Mouse (Mus musculus) lung, adult 18-20 months (tissue): ENCODE measurements at regions not wholly inside any gene's neighbourhood (a gene's known extent, or its start where the extent isn't known, plus 50 kb on each side); places are given as distances from the start of the nearest gene placed in this dataset.
A peak's percentile ranks its signal among the peaks of the same experiment; 100 is the strongest.

ENCODE experiments used
- DNase-seq, 2 experiments: peaks; one replicate each; pipeline ENCODE4 v3.0.0; 2022; ENCODE audit warnings: mixed read lengths in 2 of 2

DNA sequence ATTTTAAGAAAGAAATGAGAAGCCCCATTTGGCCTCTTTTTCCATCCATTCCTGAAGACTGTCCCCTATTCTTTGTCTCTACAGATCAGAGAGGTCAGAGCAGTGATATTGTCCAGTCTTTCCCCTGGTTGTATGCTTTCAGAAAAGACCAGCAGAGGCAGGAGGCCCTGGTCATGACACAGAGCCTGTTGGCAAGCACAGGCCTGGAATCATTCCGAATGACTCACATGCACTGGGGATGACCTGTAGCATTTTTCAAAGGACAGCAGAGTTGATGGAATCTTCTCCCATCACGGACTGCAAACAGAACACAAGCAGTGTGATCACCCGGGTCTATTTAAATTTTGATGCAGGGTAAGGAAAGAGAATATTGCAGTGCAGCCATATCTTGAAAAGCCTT lies 50.2 kb upstream of the Nxt1 start:
- DNase-seq = peak; percentile 40 to 41

- no peak for DNase-seq
Observed at GRCm38 (mm10) chr2:148611911-148612310, 60.5 kb upstream of the Nxt1 start.

GRCm38 (mm10) chr2:148605425-148605930 lies 66.9 kb upstream of the Nxt1 start:
- DNase-seq = no peak

GRCm38 (mm10) chr2:148603951-148604350 lies 68.5 kb upstream of the Nxt1 start:
- no peak for DNase-seq

DNA sequence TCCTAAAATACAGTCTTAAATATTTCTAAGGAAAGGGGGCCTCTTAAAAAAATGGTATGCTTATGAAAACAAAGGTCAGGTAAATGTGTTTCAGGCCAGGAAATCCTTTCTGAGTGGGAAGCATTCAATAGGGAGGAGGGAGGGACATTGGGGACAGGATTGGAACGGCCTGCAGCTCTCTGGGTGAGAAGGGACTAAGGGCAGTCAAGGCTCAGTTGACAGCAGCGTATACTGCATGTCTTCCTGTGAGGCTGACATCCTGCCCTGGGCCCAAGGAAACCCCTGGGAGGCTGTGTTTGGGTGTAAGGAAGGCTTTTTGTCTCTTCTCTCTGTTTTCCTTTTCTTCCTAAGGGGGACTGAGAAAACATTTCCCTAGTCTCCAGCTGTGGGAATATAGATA lies 69.1 kb upstream of the Nxt1 start:
- DNase-seq = no peak

DNA sequence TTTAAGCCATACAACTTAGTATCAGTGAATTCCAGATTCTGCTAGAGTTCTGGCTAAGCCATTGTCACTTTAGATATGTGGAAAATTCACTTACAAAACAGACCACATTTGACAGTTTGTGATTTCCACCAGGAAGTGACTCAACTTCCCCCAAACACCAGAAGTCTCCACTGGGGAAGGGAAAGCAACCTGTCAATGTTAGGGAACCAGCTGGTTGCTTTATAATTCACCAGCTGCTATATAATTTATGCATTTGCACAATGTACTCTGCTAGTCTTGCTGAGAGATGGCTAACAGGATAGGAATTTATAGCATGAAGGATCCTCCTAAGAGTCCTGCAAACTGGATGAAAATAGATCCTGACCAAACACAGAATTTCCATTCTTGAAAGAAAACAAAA lies 72.9 kb upstream of the Nxt1 start:
- DNase-seq = no peak

- no peak for DNase-seq
Observed at GRCm38 (mm10) chr2:148596966-148597365, 75.4 kb upstream of the Nxt1 start.

- DNase-seq = no peak
Observed at GRCm38 (mm10) chr2:148585721-148586335, 86.6 kb upstream of the Nxt1 start.

DNA sequence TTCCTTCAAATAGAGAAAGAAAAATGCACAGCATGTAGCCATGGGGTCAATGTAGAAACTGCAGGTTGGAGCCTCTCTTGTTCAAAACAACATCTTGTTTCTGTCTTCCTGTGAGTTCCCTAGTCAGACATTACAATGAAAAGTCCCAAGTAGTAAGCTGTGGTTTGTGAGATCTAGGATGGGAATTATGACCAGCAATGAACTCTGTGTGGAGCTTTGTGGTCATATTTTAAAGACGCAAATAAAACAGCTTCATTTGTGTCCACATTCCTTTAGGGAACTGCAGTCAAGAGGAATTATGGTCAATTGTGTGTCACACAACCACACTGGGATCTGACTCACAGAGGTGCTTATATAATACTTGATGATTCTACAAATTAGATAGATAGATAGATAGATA lies 90.2 kb upstream of the Nxt1 start:
- DNase-seq = no peak

DNA sequence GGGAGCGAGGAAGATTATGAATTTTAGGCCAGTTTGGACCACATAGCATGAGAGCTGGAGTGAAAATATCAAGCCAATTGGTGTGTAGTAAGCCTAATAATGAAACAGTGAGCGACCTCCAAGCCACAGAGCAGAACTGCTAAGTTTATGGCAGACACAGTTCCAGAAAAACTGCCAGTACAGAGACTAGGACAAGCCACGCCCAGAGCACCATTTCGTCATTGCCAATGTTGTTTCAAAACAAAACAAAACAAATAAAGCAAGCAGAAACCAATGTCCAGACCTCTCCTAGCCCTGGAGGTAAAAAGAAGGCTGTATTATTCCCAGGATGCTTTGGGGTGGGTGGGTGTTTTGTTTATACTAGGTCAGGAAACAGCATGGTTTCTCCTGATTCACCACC lies 90.7 kb upstream of the Nxt1 start:
- DNase-seq = no peak

- DNase-seq = peak; percentile 23 to 36
Observed at GRCm38 (mm10) chr2:148580286-148580966, 92.0 kb upstream of the Nxt1 start.

DNA sequence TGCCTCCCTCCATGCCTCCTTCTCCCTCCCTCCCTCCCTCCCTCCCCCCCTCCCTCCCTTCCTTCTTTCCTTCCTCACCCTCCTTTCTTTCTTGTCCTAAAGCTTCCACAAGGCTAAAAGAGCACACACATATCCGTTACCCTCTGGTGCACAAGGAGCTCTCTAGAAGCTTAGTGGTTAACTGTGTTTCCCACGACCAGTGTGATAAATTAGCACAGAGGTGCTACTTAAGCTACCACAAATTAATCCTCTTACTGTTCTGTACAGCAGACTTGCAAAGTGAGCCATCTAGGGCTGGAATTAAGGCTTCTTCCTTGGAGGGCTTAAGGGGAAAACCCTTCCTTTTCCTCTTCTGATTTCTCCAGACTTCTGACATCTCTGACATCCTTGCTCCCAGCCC lies 92.8 kb upstream of the Nxt1 start:
- DNase-seq = no peak

- DNase-seq = peak in 1 of 2 experiments; percentile 9
Observed at GRCm38 (mm10) chr2:148579027-148579426, 93.4 kb upstream of the Nxt1 start.

GRCm38 (mm10) chr2:148578176-148578575 lies 94.2 kb upstream of the Nxt1 start:
- DNase-seq = peak; percentile 53 to 56

- no peak for DNase-seq
Observed at GRCm38 (mm10) chr2:148575433-148575832, 97.0 kb upstream of the Nxt1 start.

- peak; percentile 65 to 71 for DNase-seq
Observed at GRCm38 (mm10) chr2:148572165-148572564, 100.2 kb upstream of the Nxt1 start.

DNA sequence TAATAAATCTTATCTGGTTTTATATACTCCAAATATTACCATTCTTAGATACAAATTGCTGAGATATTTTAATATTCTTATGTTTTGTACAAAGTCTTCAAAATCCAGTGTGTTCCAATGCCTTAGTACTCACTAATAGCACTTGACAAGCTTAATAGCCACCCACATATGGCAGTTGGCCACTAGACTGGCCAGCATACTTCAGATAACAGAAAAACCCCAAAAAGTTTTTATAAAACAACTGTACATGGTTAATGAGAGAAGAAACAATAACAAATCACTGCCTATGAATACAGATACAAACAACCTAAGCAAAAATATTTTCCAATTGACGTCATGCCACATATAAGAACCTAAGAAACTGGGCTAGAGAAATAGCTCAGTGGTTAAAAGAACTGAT lies 100.8 kb upstream of the Nxt1 start:
- no peak for DNase-seq

- no peak for DNase-seq
Observed at GRCm38 (mm10) chr2:148571018-148571417, 101.4 kb upstream of the Nxt1 start.

DNA sequence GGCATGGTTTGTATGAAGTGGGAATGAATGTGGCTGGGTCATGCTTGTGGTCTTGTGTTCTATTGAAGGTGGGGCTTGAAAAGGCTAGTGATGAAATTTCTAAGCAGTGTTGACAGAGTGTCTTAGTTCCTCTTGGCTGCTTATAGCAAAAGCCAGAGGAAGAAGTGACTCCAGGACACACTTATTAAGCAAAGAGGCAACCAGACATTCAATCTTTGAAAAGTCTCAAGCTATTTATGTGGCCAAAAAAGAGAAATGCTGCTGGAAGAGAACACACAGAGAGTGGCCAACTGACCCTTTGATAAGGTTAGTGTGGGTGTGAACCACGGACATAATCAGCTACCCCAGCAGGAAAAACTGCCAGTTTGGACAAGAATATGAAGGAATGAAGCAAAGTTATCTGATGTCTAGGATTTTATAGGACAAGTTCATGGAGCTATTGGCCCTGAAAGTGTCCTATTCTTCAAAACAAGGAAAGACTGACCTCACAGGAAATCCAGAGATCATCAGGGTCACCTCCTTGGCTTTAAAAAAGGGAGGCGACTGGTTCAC lies 104.4 kb upstream of the Nxt1 start:
- peak; percentile 9 to 29 for DNase-seq

DNA sequence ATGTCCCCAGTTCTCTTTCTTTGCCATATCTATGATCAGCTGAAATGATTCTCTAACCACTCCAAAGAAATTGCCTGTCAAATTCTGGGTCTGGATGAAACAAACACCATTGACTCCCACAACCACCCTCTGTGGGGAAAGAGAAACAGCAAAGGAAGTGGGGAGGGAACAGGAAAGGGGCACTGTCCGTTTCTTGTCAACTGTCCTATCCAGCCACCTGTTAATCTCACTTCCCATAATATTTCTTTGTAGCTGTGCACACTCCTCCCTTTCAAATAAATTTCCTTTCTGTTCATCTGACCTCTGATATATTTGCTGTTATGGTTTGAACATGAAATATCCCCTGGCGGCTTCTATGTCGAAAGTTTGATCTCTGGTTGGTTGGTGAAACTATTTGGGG lies 109.0 kb upstream of the Nxt1 start:
- DNase-seq = no peak

DNA sequence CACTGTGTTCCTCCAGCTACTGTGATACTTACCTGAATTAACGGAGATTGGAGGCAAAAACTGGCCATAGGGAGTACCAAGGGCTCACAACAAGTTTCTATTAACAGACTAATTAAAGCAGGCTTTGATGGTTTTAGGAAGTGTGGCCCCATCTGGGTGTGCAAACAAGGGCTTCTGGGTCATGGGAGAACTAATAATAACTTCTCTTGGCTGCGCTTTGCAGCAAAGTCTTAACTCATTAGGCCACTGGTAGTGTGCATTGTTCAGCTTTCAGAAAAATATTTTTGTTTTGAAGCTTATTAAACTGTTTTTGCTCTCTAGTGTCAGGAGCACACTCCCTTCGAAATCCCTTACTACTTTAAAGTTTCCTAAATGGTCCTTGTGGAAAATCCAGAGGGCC lies 110.4 kb upstream of the Nxt1 start:
- DNase-seq = no peak

- DNase-seq = no peak
Observed at GRCm38 (mm10) chr2:148560013-148560773, 112.2 kb upstream of the Nxt1 start.

DNA sequence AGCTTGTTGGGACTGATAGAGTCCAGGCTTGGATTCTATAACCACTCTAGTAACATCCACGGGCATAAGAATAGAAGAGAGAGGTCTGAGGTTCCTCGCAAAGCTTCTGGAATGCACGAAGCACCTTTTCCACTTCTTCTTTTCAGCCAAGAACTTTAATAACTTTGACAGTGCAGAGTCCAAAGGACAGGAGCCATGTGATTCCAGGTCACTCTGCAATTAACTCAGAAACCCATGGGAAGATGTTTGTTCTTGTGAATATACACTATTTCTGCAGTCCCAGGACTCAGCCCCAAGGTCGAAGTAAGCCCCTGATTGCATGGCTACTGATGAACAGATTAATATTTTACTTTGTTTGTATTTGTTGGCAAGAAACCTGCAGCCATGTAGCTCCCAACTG lies 113.0 kb upstream of the Nxt1 start:
- DNase-seq = no peak

DNA sequence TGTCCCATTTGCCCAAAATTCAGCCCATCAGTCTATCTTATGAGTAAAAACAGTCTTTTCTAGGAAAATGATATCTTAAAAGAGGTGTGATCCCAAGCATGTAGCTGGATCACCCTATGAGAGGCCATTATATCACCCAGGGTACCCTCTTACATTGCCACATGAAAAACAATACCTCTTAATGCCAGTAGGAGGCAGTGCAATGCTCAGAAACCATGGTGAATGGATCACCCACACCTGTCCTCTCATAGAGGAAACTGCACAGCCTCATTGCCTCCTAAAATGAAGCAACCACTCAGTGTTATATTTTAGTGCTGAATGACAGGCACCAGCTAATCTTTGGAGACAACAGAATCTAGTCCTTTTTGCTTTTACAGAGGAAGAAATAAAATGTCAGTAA lies 114.0 kb upstream of the Nxt1 start:
- peak in 1 of 2 experiments; percentile 18 for DNase-seq
